Mouse (Mus musculus) limb, embryonic 15.5 days (tissue): ENCODE data around the gene Negr1. TPM values are rescaled to one million over a fixed set of nuclear protein-coding genes. Genes with fewer than 3 reads are reported as not detected.

Experiments
- ATAC-seq: fragments of 200-750 bp; cut with Nextera tagmentation; 2 replicates; pipeline ENCODE4 v1.8.0; 2017; ENCODE audit warnings: low read depth, moderate TSS enrichment; ENCODE audit not compliant: insufficient number of reproducible peaks, low FRiP score, low TSS enrichment
- H3K27ac ChIP-seq: fragments of 300-500 bp; sonication (generic); 2 replicates; pipeline ENCODE4 v1.5.1; 2015; ENCODE audit warnings: moderate library complexity, mild to moderate bottlenecking, inconsistent platforms
- H3K27me3 ChIP-seq: fragments of 300-500 bp; sonication (generic); 2 replicates; pipeline ENCODE4 v1.6.1; 2015; ENCODE audit warnings: inconsistent platforms
- H3K36me3 ChIP-seq: fragments of 300-500 bp; sonication (generic); 2 replicates; pipeline ENCODE4 v1.6.1; 2015; ENCODE audit warnings: inconsistent platforms
- H3K4me1 ChIP-seq: fragments of 300-500 bp; sonication (generic); 2 replicates; pipeline ENCODE4 v1.6.1; 2015; ENCODE audit warnings: inconsistent platforms
- H3K4me2 ChIP-seq: fragments of 300-500 bp; sonication (generic); 2 replicates; pipeline ENCODE4 v1.6.1; 2015; ENCODE audit warnings: mild to moderate bottlenecking, inconsistent platforms
- H3K4me3 ChIP-seq: fragments of 300-500 bp; sonication (generic); 2 replicates; pipeline ENCODE4 v1.5.1; 2015; ENCODE audit warnings: mild to moderate bottlenecking, inconsistent platforms
- H3K9ac ChIP-seq: fragments of 300-500 bp; sonication (generic); 2 replicates; pipeline ENCODE4 v1.6.1; 2015; ENCODE audit warnings: inconsistent platforms
- H3K9me3 ChIP-seq: fragments of 300-500 bp; sonication (generic); 2 replicates; pipeline ENCODE4 v1.6.1; 2016; ENCODE audit warnings: inconsistent platforms
- WGBS: fragments of 180-500 bp; shearing (Covaris S2); methylation state at CpG from one replicate; pipeline ENCODE4 v1.1.7; 2015; 5-methylcytosine and 5-hydroxymethylcytosine counted together
- polyA plus RNA-seq: library from polyadenylated mRNA; unstranded; fragments of >200 nt; fragmentation: Nextera tagmentation; extraction: Ambion mirVana; gene quantifications from 2 replicates; pipeline ENCODE4 v1.2.1, GENCODE M21; 2015

Negr1 gene
- polyA plus RNA-seq, 1 experiment from 2014 or later = 6.8 TPM

GRCm38 (mm10) chr3:157303430-157304116 lies 742.0 kb downstream of the Negr1 start:
- 54% methylated on average over 4 of the region's 4 CpGs for WGBS
- H3K27ac ChIP-seq = no peak overlapping the region
- ATAC-seq = no peak
- H3K9ac ChIP-seq = no peak overlapping the region
- H3K27me3 ChIP-seq = no peaks in the 10 kb centered on the region
- H3K4me1 ChIP-seq = no peaks in the 10 kb centered on the region
- H3K36me3 ChIP-seq = no peaks in the 10 kb centered on the region
- H3K4me3 ChIP-seq = no peak overlapping the region
- H3K4me2 ChIP-seq = no peak overlapping the region
- no peaks in the 10 kb centered on the region for H3K9me3 ChIP-seq

GRCm38 (mm10) chr3:157321081-157321573 lies 759.5 kb downstream of the Negr1 start:
- 80% methylated on average over 1 of the region's 1 CpGs for WGBS

GRCm38 (mm10) chr3:157321834-157322233 lies 760.2 kb downstream of the Negr1 start:
- no peak overlapping the region for H3K9ac ChIP-seq
- H3K36me3 ChIP-seq = no peaks in the 10 kb centered on the region
- 40% methylated on average over 1 of the region's 1 CpGs for WGBS
- H3K9me3 ChIP-seq = no peaks in the 10 kb centered on the region
- H3K4me2 ChIP-seq = no peak overlapping the region
- ATAC-seq = no peak
- H3K4me1 ChIP-seq = no peaks in the 10 kb centered on the region
- H3K4me3 ChIP-seq = no peak overlapping the region
- no peak overlapping the region for H3K27ac ChIP-seq
- no peaks in the 10 kb centered on the region for H3K27me3 ChIP-seq

More at GRCm38 (mm10) chr3:157321081-157321573, 759.5 kb downstream of the Negr1 start:
- H3K27ac ChIP-seq = no peak overlapping the region
- no peaks in the 10 kb centered on the region for H3K9me3 ChIP-seq
- no peaks in the 10 kb centered on the region for H3K27me3 ChIP-seq
- H3K36me3 ChIP-seq = no peaks in the 10 kb centered on the region
- H3K4me3 ChIP-seq = no peak overlapping the region
- no peaks in the 10 kb centered on the region for H3K4me1 ChIP-seq
- no peak for ATAC-seq
- H3K4me2 ChIP-seq = no peak overlapping the region
- H3K9ac ChIP-seq = no peak overlapping the region

GRCm38 (mm10) chr3:157334169-157334568 lies 772.6 kb downstream of the Negr1 start:
- no peak overlapping the region for H3K4me2 ChIP-seq
- H3K9me3 ChIP-seq = no peaks in the 10 kb centered on the region
- no peak for ATAC-seq
- no peaks in the 10 kb centered on the region for H3K4me1 ChIP-seq
- H3K9ac ChIP-seq = no peak overlapping the region
- no peaks in the 10 kb centered on the region for H3K36me3 ChIP-seq
- no peaks in the 10 kb centered on the region for H3K27me3 ChIP-seq
- H3K4me3 ChIP-seq = no peak overlapping the region
- 72% methylated on average over 1 of the region's 1 CpGs for WGBS
- H3K27ac ChIP-seq = no peak overlapping the region

GRCm38 (mm10) chr3:157349480-157349879 lies 787.9 kb downstream of the Negr1 start:
- no peak overlapping the region for H3K9ac ChIP-seq
- H3K36me3 ChIP-seq = no peaks in the 10 kb centered on the region
- H3K4me1 ChIP-seq = no peaks in the 10 kb centered on the region
- WGBS = 75% methylated on average over 2 of the region's 2 CpGs
- no peak overlapping the region for H3K4me3 ChIP-seq
- H3K27ac ChIP-seq = no peak overlapping the region
- no peaks in the 10 kb centered on the region for H3K9me3 ChIP-seq
- no peak overlapping the region for H3K4me2 ChIP-seq
- no peaks in the 10 kb centered on the region for H3K27me3 ChIP-seq
- ATAC-seq = no peak

GRCm38 (mm10) chr3:157358905-157359304 lies 797.3 kb downstream of the Negr1 start:
- H3K4me2 ChIP-seq = no peak overlapping the region
- no peaks in the 10 kb centered on the region for H3K9me3 ChIP-seq
- peaks cover 3% of the 10 kb centered on the region; the same call in 1 of the 2 replicates for H3K4me1 ChIP-seq
- 42% methylated on average over 3 of the region's 3 CpGs for WGBS
- peak; percentile 86 for ATAC-seq
- H3K36me3 ChIP-seq = no peaks in the 10 kb centered on the region
- H3K4me3 ChIP-seq = no peak overlapping the region
- no peak overlapping the region for H3K9ac ChIP-seq
- no peaks in the 10 kb centered on the region for H3K27me3 ChIP-seq
- H3K27ac ChIP-seq = peak overlapping the region; percentile 76

- Histone ChIP-seq H3K36me3 (no peaks in the 10 kb centered on the region), H3K4me3 (no peak overlapping the region), H3K4me2 (no peak overlapping the region), H3K27ac (no peak overlapping the region), H3K4me1 (peaks cover 3% of the 10 kb centered on the region; the same call in 1 of the 2 replicates), H3K9ac (no peak overlapping the region), H3K9me3 (no peaks in the 10 kb centered on the region), H3K27me3 (no peaks in the 10 kb centered on the region)
- 72% methylated on average over 6 of the region's 6 CpGs for WGBS
- no peak for ATAC-seq
These were observed 798.2 kb downstream of the Negr1 start for GRCm38 (mm10) chr3:157359840-157360239.
